Mouse (Mus musculus) erythroblast, adult 5-6 weeks (primary cell): ENCODE data around the gene Syt5. TPM values are rescaled to one million over a fixed set of nuclear protein-coding genes. Genes with fewer than 3 reads are reported as not detected.
A peak's percentile ranks its signal among the peaks of the same experiment; 100 is the strongest.

Experiments used
- ATAC-seq: replicated peaks from 2 replicates; pipeline ENCODE4 v1.8.0; 2016; ENCODE audit warnings: moderate number of reproducible peaks, mild to moderate bottlenecking, moderate TSS enrichment, inconsistent platforms; ENCODE audit not compliant: poor library complexity, low FRiP score, severe bottlenecking
- total RNA-seq, 2 experiments: library from RNA; stranded (forward) in 1 of 2; stranded (reverse) in 1 of 2; fragments of 150-400 nt in 1 of 2; fragments of 200-764, 138-1000 nt in 1 of 2; gene quantifications; 2 replicates each; pipeline versions ENCODE4 v1.2.3 to v1.2.4; 2015 to 2017; ENCODE audit warnings: low replicate concordance in 2 of 2

Syt5 gene
- total RNA-seq, 2 experiments from 2014 or later, result not detected

DNA sequence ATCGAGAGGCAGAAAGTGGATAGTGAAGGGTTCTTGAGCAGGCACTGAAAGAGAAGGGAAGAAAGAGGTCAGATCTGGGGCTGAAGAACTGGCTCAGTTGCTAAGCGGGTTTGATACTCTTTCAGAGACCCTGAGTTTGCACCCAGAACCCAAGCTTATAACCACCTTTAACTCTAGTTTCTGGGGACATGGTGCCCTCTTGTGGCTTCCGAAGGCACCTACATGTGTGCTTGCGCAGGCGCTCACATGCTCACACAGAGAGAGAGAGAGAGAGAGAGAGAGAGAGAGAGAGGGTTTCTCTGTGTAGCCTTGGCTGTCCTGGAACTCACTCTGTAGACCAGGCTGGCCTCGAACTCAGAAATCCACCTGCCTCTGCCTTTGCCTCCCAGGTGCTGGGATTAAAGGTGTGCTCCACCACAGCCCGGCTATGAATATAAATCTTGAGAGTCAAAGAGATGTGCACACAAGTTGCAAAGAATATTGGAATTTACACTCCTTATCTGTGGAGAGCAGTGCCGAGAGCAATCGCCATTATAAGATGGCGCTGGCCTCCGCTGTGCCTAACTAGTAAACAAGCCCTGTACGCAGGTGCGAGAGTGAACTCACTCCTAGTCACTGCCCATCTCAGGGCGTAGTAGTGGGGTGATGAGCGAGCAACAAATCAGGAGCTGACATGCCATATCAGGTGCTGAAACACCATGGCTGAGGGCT is 23.0 kb downstream of the Syt5 start, which contains the start of gene Tnni3:
TSS of gene Tnni3 (minus strand) at position 18 of the 711 bp plus-strand sequence.
- peak; percentile 74; the same call in 1 of the 2 replicates for ATAC-seq

DNA sequence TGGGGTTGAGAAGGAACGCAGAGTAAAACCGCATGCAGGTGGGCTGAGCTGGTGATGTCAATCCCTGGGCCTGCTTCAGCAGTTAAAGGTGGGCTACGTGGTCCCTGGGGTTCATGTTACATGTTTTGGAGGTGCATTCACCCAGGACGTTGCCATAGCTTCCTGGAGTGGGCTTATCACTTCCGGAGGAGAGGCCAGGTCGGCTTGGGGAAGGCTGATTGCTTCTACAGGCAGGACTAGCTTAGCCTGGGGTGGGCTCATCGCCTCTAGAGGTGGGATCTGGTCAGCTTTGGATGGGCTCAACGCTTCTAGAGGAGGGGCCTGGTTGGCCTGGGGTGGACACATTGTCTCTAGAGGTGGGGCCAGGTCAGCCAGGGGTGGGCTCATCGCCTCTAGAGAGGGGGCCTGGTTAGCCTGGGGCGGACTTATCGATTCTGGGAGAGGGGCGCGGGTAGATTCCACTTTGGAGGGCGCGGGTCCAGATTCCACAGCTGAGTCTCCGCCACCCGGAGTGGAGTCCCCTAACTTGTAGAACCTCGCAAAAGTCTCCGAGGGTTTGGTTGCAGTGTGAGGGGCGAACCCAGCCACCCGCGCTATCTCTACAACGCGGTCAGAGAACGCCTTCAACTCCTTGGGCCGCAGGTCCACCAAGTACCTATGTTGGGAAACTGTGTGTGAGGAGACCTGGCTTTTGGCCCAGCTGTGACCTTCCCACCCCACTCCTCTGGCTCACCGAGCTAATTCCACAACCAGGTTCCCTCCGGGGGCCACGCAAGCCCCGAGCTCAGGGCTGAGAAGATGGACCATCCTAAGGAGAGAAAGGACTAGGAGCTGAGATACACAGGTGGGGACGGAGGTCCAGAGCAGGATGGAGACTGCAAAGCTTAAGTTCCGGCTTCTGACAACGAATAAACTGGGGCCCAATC is 23.9 kb downstream of the Syt5 start:
- no peak for ATAC-seq

DNA sequence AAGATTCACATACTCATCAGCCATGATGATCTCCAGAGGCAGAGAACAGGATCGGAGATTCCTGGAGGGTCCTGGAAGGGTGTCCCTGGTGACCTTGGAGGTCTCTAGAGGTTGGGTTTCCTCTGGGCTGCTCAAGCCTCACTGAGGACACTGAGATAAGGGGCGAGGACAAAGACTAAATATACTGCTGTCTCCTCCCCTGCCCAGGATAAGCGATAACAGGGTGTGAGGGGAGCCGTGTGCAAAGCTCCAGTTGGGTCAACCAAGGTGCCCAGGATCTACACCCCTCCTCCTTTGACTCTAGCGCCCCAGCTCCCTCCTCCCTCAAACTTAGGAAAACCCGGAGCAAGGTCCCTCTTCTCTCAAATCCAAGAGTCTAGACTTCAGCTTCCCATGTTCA is 25.0 kb downstream of the Syt5 start:
- ATAC-seq, result no peak

DNA sequence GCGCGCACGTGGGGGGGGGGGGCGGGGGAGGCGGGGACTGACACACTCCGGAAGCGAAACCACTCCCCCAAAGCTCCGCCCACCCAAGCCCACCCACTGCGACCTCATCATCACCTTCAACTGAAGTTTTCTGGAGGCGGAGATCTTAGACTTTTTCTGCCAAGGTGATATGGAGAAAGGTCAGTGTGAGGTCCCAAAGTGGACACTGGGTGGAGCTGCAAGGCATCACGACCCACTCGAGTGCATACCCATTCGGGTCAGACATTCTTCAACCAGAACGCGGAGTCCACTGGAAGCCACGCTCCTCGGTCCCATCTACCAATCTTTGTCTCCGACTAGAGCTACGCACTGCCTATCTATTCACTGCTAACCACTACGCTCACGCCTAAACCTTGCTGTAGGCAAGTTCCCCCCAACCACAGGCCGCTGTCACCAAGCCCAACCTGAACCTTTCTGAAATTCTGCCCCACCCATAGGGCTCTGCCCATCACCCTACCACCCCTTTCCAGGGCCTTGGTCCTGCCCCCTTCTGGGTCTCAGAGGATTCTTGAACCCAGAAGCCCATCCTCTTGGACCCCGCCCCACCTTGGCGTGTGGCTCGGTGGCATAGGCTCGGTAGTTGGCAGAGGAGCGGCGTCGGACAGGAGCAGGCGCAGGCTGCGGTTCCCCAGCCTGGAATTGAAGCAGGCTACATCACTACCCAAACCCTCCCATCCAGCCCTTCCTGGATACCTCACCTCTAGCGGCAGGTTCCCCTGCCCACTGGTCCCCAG is 25.9 kb downstream of the Syt5 start:
- no peak for ATAC-seq

DNA sequence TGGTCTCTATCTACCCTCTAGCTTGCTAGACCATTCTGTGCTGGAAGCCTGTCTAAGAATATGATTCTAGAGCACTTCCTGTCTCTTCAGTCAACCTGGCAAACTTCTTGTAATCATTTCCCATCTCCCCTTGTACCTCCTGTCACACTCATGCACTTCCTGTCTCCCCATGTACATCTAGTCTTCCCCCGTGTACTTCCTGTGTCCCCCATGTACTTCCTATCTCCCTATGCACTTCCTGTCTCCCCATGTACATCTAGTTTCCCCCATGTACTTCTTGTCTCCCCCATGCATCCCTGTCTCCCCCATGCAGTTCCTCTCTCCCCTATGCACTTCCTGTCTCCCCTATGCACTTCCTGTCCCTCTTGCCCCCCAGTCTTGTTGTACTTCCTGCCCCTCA is 28.9 kb downstream of the Syt5 start:
- no peak for ATAC-seq

DNA sequence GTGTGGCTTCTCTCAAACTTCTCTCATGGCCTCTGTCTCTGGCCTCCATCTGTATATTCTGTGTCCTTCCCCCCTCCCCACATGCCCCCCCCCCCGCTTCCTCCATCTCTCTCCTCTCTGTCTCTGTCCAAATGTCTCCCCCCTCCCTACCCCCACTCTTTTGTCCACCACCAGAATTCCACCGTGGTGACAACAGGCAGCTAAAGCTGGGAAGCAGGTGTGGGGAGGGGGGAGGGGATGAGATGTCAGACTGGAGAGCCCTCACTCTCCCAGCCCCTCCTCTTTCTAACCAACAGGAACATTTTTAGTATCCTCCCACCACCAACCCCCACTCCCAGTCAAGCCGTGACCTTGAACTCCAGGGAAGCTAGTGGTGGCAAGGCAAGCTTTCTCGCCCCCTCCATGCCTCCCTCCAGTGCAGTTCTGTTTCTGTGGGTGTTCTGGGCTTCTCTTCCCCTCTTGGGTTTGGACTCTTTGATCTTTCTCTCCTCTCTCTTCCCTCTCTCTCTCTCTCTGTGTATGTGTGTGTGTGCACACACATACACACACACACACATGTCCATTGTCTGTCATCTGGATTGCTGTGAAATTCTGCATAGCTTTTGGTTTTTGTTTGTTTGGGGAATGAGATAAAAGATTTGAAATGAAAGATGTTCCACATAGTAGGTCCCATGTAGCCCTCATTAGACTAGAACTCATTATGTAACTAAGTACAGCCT is 30.9 kb downstream of the Syt5 start, which contains the start of gene Tnnt1:
TSS of gene Tnnt1 (minus strand) at position 51 of the 719 bp plus-strand sequence.
- no peak for ATAC-seq

DNA sequence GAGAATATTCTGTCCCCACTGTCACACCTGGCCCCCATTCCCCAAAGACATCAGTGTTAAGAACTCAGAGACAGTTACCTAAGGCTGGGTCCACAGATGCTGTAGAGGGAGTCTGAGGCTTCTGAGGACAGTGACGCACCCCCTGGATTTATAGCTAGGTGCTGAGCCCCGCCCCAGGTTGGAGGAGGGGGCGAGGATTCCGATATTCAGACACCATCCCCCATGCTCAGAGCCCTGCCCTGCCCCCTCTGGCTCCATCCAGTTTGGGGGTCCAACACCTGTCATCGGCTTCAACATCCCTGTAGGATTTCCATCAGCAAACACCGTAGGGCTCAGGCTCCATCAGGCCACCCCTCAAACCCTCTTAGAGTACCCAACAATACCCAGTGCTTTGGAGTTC is 31.5 kb downstream of the Syt5 start:
- ATAC-seq, result no peak

DNA sequence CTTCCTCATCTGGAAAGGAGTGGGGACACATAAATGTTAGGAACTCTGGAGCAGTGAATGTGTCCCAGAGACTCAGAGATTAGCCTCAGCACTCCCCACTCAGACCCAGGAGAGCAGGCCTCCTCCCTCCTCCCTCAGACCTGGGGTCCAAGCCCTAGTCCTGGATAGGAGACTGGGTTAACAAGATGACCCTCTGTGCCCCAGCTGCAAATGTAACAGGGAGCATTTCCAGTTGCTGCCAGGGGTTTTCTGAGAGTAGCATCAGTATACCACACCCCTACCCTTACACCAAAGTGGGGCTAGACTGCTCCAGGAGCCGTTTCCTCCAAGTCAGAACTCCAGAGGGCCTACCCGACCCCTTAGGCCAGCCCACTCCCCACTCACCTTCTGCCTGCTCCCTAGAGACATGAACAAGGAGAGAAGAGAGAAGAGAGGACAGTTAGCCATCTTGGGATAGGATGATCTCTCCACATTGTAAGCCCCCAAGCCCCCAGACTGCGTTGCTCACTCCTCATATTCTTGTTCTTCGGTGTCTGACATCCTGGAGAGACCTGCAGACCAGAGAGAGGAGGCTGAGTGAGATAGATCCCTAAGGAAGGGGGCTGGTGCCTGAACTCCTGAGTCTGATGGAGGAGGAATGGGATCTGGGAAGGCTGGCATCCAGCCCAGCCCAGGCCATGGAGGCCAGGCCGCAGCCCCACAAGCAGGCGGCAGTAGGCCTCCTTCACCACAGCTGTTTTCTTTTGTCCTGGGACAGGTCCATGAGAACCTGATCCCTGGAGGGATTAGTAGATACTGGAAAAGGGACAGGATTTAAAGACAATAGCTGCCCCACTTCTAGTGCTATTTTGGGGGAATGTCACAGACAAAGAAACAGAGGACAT is 33.3 kb downstream of the Syt5 start:
- no peak for ATAC-seq

DNA sequence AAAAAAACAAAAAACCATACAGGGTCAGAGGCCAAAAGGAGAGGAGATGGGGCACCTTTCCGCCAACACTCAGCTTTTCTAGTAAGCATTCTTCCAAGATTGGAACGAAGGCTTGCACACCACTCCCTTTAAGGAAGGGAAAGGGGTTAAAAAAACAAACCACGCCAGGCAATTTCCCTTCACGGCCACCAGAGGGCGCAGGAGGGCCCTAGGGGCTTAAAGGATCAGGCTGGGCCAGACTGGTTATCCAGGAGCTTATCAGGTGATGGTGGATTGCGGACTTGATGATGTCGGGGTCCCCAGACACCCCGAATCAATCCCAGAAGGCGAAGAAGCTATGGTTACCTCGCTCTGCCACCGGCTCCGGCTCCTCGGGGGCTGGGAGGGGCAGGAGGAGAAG is 34.1 kb downstream of the Syt5 start:
- ATAC-seq, result peak; percentile 67; the same call in 1 of the 2 replicates

DNA sequence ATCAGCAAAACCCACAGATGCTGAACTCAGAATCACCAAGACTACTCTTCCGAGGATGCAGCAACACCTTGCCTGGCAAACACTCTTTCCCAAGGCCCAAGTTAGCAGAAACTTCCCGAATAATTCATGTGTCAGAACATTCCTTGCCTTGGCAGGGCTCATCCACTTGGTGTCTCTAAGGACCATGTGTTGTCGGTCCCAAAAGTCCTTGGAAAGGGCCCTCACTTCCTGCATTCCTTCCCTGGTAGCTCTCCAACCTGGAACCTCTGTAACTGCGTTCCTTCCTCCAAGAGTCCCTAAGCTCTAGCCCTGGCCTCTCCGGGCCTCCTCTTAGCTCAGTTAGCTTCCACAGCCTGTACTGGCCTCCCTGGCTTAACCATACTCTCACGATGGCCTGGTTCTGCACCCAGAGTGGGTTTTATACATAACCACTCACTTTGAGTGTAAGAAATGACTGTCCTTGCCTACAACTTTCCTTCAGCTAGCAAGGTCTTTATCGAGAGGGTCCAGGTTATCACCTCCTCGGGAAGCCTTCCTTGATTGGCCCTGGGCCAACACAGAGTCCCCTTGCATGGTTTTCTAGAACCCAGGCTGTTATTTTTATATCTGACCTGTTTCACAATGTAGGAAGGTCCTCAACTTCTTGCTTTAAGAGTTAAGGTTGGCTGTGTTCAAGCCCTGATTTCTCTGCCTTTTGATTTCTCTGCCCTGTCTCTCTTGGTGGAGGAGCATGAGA is 35.7 kb downstream of the Syt5 start:
- no peak for ATAC-seq

DNA sequence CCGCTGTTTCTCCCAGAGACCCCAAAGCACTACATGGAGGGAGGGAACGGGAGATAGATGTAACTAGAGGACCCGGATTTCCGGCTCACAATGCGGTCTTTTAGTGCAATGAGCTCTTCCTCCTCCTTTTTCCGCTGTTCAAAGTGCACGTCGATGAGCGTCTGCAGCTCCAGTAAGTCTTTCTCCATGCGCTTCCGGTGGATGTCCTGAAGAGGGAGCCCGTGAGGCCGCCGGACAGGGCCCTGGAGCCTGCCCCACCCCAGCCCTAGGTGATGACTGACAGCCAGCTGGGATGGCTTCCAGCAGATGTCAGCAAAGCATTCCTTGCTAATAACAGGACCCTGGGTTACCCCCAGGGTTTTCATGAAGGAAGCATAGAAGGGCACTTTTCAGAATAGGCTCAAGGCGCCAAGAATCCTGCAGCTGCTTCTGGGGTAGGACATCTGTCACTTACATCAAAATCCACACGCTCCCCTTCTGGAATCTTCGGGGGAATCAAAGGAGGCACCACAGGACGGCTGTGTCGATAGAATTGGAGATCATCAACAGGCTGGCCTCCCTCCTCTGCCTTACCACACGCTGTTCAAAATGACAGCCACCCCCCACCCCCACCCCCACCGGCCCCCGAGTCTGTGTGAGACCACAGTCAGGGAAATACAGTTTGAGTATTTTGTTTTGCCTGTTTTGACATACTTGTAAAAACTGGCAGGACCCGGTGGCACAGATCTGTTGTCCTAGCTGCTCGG is 37.3 kb downstream of the Syt5 start:
- ATAC-seq, result peak; percentile 86

DNA sequence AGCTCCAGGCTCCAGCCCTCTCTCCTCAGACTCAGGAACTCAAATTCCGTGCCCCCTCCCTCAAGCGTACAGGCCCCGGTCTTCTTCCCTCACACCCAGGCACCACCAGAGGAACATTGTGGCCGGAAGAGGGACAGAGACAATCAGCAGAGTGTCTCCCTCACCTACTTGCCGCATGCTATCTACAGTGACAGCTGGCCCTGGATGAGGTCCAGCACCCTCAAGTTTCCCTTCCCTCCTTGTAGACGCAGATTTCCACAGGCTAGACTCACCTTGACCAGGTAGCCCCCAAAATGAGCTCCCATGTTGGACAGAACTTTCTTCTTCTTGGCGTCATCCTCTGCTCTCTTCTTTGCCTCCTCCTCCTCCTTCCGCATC is 38.6 kb downstream of the Syt5 start:
- ATAC-seq, result no peak

DNA sequence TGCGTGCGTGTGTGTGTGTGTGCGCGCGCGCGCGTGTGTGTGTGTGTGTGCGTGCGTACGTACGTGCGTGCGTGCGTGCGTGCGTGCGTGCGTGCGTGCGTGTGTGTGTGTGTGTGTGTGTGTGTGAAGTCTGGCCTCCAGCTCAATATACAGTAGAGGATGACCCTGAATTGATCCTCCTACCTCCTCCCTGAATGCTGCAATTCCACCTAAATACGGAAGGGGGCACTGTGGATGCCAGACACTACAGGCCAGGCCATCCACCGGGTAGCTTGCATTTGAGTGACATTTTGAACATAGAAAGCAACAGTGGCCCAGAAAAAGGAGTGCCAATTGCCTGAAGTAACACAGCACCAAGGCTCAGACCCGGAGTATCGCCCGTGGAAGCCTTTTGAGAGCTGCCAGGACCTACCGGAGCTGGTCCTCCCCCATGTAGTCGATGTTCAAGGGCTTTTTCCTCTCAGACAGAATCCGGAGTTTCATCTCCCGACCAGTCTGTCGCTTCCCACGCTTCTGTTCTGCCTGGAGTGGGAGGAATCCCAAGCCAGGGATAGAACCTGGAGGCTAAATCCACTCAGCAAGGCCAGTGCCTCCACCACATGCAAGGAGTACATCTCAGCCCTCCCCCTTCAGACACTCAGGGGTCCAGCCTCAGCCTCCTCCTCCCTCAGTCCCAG is 39.1 kb downstream of the Syt5 start:
- ATAC-seq, result no peak

DNA sequence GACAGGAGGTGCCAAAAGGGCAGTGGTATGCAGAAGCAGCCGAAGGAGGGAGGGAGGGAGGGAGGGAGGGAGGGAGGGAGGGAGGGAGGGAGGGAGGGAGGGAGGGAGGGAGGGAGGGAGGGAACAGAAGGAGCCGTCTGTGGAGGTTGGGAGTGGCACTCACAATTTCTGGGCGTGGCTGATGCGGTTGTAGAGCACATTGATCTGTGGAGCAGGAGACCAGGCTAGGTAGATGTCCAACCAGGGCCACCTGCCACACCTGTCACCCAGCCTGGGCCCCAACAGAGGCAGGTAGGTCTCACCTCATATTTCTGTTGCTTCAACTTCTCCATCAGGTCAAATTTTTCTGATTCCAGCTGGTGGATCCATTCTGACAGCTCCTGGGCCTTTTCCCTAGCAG is 40.1 kb downstream of the Syt5 start:
- ATAC-seq, result no peak

DNA sequence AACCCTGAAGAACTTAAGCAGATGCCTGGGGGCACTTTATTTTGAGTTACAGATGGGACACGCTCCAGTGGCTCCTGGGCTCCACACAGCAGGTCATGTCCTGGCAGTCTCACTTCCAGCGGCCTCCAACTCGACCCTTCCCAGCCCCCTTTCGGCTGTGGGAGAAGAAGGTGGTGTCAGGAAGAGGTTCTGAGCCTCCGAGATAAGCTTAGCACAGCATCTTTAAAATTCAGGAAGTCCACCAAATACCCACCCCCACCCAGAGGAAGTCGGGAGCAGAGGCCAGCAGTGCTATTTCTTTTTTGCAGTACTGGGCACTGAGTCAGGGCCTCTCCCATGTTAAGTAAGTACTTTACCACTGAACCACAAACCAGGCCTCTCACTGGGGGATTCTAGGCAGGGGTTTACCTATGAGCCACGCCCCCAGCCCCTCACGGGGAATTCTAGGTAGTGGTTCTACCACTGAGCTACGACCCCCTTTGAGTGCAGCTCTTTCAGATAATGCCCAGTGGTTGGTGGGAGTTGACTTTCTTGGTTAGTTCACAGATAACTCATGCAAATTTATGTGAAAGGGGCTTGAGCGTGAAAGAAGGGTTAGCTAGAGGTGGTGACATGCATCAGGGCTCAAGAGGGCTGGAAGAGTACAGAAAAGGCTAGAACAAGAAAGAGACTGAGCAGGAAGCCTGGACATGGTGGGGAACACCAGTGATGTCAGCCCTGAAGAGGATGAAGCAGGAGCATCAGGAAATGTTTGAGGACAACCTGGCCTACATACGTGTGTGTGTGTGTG is 42.5 kb downstream of the Syt5 start:
- ATAC-seq, result no peak

DNA sequence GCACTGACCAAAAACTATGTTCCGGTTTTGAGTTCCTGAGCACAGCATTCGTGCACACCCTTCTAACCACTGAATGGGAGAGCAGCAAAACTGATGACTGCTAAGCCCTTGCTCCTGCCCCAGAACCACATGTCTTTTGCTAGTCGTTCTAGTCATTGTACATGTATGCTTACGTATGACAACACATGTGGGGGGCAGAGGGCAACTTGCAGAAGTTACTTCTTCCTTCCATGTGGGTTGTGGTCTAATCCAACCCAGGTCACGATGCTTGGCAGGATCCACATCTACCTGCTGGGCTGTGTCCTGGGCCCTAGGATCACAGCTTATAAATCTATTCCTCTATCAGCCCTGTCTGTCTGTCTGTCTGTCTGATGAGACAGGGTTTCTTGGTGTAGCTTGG is 43.5 kb downstream of the Syt5 start:
- ATAC-seq, result no peak
